Mouse (Mus musculus) heart, adult 2 months (tissue): Measurements from ENCODE around the gene Tnfsfm13. TPM values are rescaled to one million over a fixed set of nuclear protein-coding genes. Genes with fewer than 3 reads are reported as not detected.
A peak's percentile ranks its signal among the peaks of the same experiment; 100 is the strongest.

Source experiments
- DNase-seq, 2 experiments: peaks; one replicate each; pipeline ENCODE4 v3.0.0; 2021
- H3K27ac ChIP-seq: fragments of 200-600 bp; 2 replicates; pipeline ENCODE4 v1.8.1; 2022
- H3K27me3 ChIP-seq: fragments of 200-500 bp; 2 replicates; pipeline ENCODE4 v1.6.1; 2012; ENCODE audit warnings: mild to moderate bottlenecking, low read length, inconsistent platforms, mixed read lengths; ENCODE audit not compliant: control insufficient read depth, insufficient read depth
- H3K36me3 ChIP-seq: fragments of 200-500 bp; 2 replicates; pipeline ENCODE4 v1.6.1; 2012; ENCODE audit warnings: low read length, inconsistent platforms; ENCODE audit not compliant: control insufficient read depth, insufficient read depth
- H3K4me1 ChIP-seq: fragments of 200-500 bp; 2 replicates; pipeline ENCODE4 v1.6.1; 2011; ENCODE audit warnings: low read length; ENCODE audit not compliant: control insufficient read depth, insufficient read depth
- H3K4me3 ChIP-seq: fragments of 200-600 bp; 2 replicates; pipeline ENCODE4 v1.8.1; 2022
- H3K79me2 ChIP-seq: fragments of 200-500 bp; replicated peaks from 2 replicates; pipeline ENCODE4 v1.6.1; 2012; ENCODE audit warnings: mild to moderate bottlenecking, inconsistent platforms, low read length, moderate library complexity, mixed read lengths; ENCODE audit not compliant: control insufficient read depth, insufficient read depth
- H3K9ac ChIP-seq: fragments of 200-500 bp; 2 replicates; pipeline ENCODE4 v1.6.1; 2012; ENCODE audit warnings: low read depth, mild to moderate bottlenecking, control low read depth, inconsistent platforms, low read length, mixed read lengths
- CTCF ChIP-seq: fragments of 200-600 bp; IDR thresholded peaks from 2 replicates; pipeline ENCODE4 v1.8.1; 2022; ENCODE audit warnings: antibody characterized with exemption, mild to moderate bottlenecking, moderate library complexity
- EP300 ChIP-seq: fragments of 200-500 bp; IDR thresholded peaks from 2 replicates; pipeline ENCODE4 v1.6.1; 2011; ENCODE audit warnings: low read depth, low read length, control low read depth; ENCODE audit not compliant: insufficient read depth
- POLR2A ChIP-seq: fragments of 200-500 bp; IDR thresholded peaks from 2 replicates; pipeline ENCODE4 v1.6.1; 2011; ENCODE audit warnings: mild to moderate bottlenecking, low read depth, low read length, control low read depth; ENCODE audit not compliant: insufficient read depth
- WGBS: fragments of 180-500 bp; shearing (Covaris S2); methylation state at CpG from one replicate; pipeline ENCODE4 v1.1.7; 2018; 5-methylcytosine and 5-hydroxymethylcytosine counted together
- intact Hi-C: fragments of 180-260 bp; cut with DNase I; formaldehyde crosslinking; loops from one replicate; pipeline ENCODE4 v1.15.1; 2025
- polyA plus RNA-seq: library from polyadenylated mRNA; depleted of rRNA; stranded (reverse); fragments of >200 nt; gene quantifications from 2 replicates; pipeline ENCODE4 v1.2.3, GENCODE M21; 2012
- total RNA-seq, 2 experiments: library from RNA; stranded (reverse); gene quantifications; 2 replicates each; pipeline ENCODE4 v1.2.3; 2021

The Tnfsfm13 gene
- total and polyA plus RNA-seq, 3 experiments = 2.8 to 3.7 (median 3.2) TPM

- 36% methylated on average over 1 of the region's 1 CpGs for WGBS
- H3K36me3 ChIP-seq = no peaks in the 10 kb centered on the region
- no peak overlapping the region for H3K27ac ChIP-seq
- H3K4me1 ChIP-seq = peaks cover 1% of the 10 kb centered on the region; the same call in 1 of the 2 replicates
- H3K4me3 ChIP-seq = no peak overlapping the region
- H3K9ac ChIP-seq = no peak overlapping the region
- H3K27me3 ChIP-seq = no peaks in the 10 kb centered on the region
- TF ChIP-seq CTCF (no peak), POLR2A (no peak), EP300 (no peak)
- DNase-seq = no peak
- intact Hi-C loops = no loop called here
- no peaks in the 10 kb centered on the region for H3K79me2 ChIP-seq
Observed at GRCm38 (mm10) chr11:69699595-69699994, 3.7 kb upstream of the Tnfsfm13 start.

GRCm38 (mm10) chr11:69698574-69698973 is 2.7 kb upstream of the Tnfsfm13 start:
- intact Hi-C loops = no loop called here
- no peak overlapping the region for H3K9ac ChIP-seq
- H3K36me3 ChIP-seq = no peaks in the 10 kb centered on the region
- H3K4me1 ChIP-seq = peaks cover 3% of the 10 kb centered on the region
- no peak for DNase-seq
- H3K79me2 ChIP-seq = no peaks in the 10 kb centered on the region
- TF ChIP-seq CTCF (peak; percentile 35), EP300 (no peak)
- no peak overlapping the region for H3K27ac ChIP-seq
- no peak overlapping the region for H3K4me3 ChIP-seq
- H3K27me3 ChIP-seq = no peaks in the 10 kb centered on the region
- WGBS = 68% methylated on average over 5 of the region's 5 CpGs

- WGBS = 76% methylated on average over 3 of the region's 3 CpGs
- no peaks in the 10 kb centered on the region for H3K27me3 ChIP-seq
- no peak overlapping the region for H3K4me3 ChIP-seq
- peaks cover 7% of the 10 kb centered on the region for H3K4me1 ChIP-seq
- no peak overlapping the region for H3K9ac ChIP-seq
- H3K36me3 ChIP-seq = no peaks in the 10 kb centered on the region
- no peak for DNase-seq
- H3K27ac ChIP-seq = no peak overlapping the region
- no peaks in the 10 kb centered on the region for H3K79me2 ChIP-seq
- TF ChIP-seq CTCF = no peak
- no peak for TF ChIP-seq POLR2A
- intact Hi-C loops = no loop called here
Observed at GRCm38 (mm10) chr11:69697396-69697795, 1.5 kb upstream of the Tnfsfm13 start.

GRCm38 (mm10) chr11:69695046-69695360 is 895 bp downstream of the Tnfsfm13 start:
- no peaks in the 10 kb centered on the region for H3K36me3 ChIP-seq
- no peak for TF ChIP-seq CTCF
- intact Hi-C loops = no loop called here
- H3K9ac ChIP-seq = peak overlapping the region; percentile 88
- no peak for DNase-seq
- H3K79me2 ChIP-seq = no peaks in the 10 kb centered on the region
- peak overlapping the region; percentile 95 for H3K27ac ChIP-seq
- no peaks in the 10 kb centered on the region for H3K27me3 ChIP-seq
- peaks cover 7% of the 10 kb centered on the region for H3K4me1 ChIP-seq
- H3K4me3 ChIP-seq = peak overlapping the region; percentile 72
- 27% methylated on average over 6 of the region's 6 CpGs for WGBS

- Histone ChIP-seq H3K36me3 (no peaks in the 10 kb centered on the region), H3K79me2 (no peaks in the 10 kb centered on the region), H3K27me3 (no peaks in the 10 kb centered on the region), H3K4me1 (peaks cover 9% of the 10 kb centered on the region), H3K4me3 (no peak overlapping the region), H3K27ac (peak overlapping the region; percentile 23; the same call in 1 of the 2 replicates), H3K9ac (no peak overlapping the region)
- intact Hi-C loops = no loop called here
- TF ChIP-seq POLR2A (no peak), CTCF (no peak), EP300 (no peak)
- 41% methylated on average over 11 of the region's 11 CpGs for WGBS
- no peak for DNase-seq
Observed at GRCm38 (mm10) chr11:69693421-69693965, 2.4 kb downstream of the Tnfsfm13 start.

GRCm38 (mm10) chr11:69692863-69693262 is 3.0 kb downstream of the Tnfsfm13 start:
- Histone ChIP-seq H3K4me3 (no peak overlapping the region), H3K79me2 (no peaks in the 10 kb centered on the region), H3K9ac (no peak overlapping the region), H3K36me3 (no peaks in the 10 kb centered on the region), H3K27ac (0 out of 2 replicates have a peak overlapping the region, but pooled peaks have one; percentile 20), H3K27me3 (no peaks in the 10 kb centered on the region), H3K4me1 (peaks cover 9% of the 10 kb centered on the region)
- WGBS = 77% methylated on average over 6 of the region's 6 CpGs
- no peak for DNase-seq
- no peak for TF ChIP-seq EP300
- no peak for TF ChIP-seq POLR2A
- TF ChIP-seq CTCF = no peak
- intact Hi-C loops = no loop called here
